Mouse (Mus musculus) midbrain, embryonic 14.5 days (tissue): ENCODE measurements around the gene Gng8. TPM values are rescaled to one million over a fixed set of nuclear protein-coding genes. Genes with fewer than 3 reads are reported as not detected.
A peak's percentile ranks its signal among the peaks of the same experiment; 100 is the strongest.

ENCODE experiments used
- ATAC-seq: fragments of 200-750 bp; cut with Nextera tagmentation; 2 replicates; pipeline ENCODE4 v1.8.0; 2017; ENCODE audit warnings: moderate number of reproducible peaks, moderate library complexity; ENCODE audit not compliant: low FRiP score, low TSS enrichment
- DNase-seq: peaks from one replicate; pipeline ENCODE4 v3.0.0-alpha.2; 2015
- H3K27ac ChIP-seq: fragments of 300-500 bp; sonication (generic); replicated peaks from 2 replicates; pipeline ENCODE4 v1.5.1; 2014; ENCODE audit warnings: mild to moderate bottlenecking, low read depth, low read length, moderate library complexity
- H3K27me3 ChIP-seq: fragments of 300-500 bp; sonication (generic); 2 replicates; pipeline ENCODE4 v1.6.1; 2014; ENCODE audit warnings: low read length, control low read depth, mixed read lengths; ENCODE audit not compliant: control insufficient read depth, insufficient read depth
- H3K36me3 ChIP-seq: fragments of 300-500 bp; sonication (generic); 2 replicates; pipeline ENCODE4 v1.6.1; 2014; ENCODE audit warnings: low read length, control low read depth; ENCODE audit not compliant: control insufficient read depth, insufficient read depth
- H3K4me1 ChIP-seq: fragments of 300-500 bp; sonication (generic); 2 replicates; pipeline ENCODE4 v1.6.1; 2014; ENCODE audit warnings: mild to moderate bottlenecking, antibody characterized with exemption, low read length, control low read depth; ENCODE audit not compliant: control insufficient read depth, insufficient read depth
- H3K4me2 ChIP-seq: fragments of 300-500 bp; sonication (generic); 2 replicates; pipeline ENCODE4 v1.6.1; 2014; ENCODE audit warnings: mild to moderate bottlenecking, low read length, moderate library complexity
- H3K4me3 ChIP-seq: fragments of 300-500 bp; sonication (generic); replicated peaks from 2 replicates; pipeline ENCODE4 v1.5.1; 2014; ENCODE audit warnings: low read depth, low read length
- H3K9ac ChIP-seq: fragments of 300-500 bp; sonication (generic); replicated peaks from 2 replicates; pipeline ENCODE4 v1.6.1; 2014; ENCODE audit warnings: mild to moderate bottlenecking, low read length, moderate library complexity
- H3K9me3 ChIP-seq: fragments of 300-500 bp; sonication (generic); 2 replicates; pipeline ENCODE4 v1.6.1; 2016; ENCODE audit warnings: low read length, control low read depth, mixed read lengths; ENCODE audit not compliant: control insufficient read depth
- WGBS: fragments of 180-500 bp; shearing (Covaris S2); extraction: QIAGEN DNeasy Blood & Tissue Kit; methylation state at CpG from one replicate; pipeline ENCODE4 v1.1.7; 2014; 5-methylcytosine and 5-hydroxymethylcytosine counted together
- polyA plus RNA-seq: library from polyadenylated mRNA; unstranded; fragments of >200 nt; fragmentation: Nextera tagmentation; extraction: Ambion mirVana; gene quantifications from 2 replicates; pipeline ENCODE4 v1.2.1, GENCODE M21; 2014

Gng8 gene
- polyA plus RNA-seq = 11.7 and 17.2 TPM in 2 replicates

GRCm38 (mm10) chr7:16891641-16892351 is at the start of gene Gng8:
Gng8 (plus strand) TSS chr7:16891786.
- peaks cover 8% of the 10 kb centered on the region for H3K36me3 ChIP-seq
- DNase-seq (peak; percentile 95), ATAC-seq (peak; percentile 57)
- peak within 1 kb of the TSS; percentile 18; the same call in 1 of the 2 replicates for H3K4me3 ChIP-seq
- peaks cover 12% of the 10 kb centered on the region for H3K27me3 ChIP-seq
- peak within 1 kb of the TSS; percentile 55 for H3K4me2 ChIP-seq
- no peak within 1 kb of the TSS; the same call in 1 of the 2 replicates for H3K27ac ChIP-seq
- under 1% methylated on average over 30 of the region's 30 CpGs for WGBS
- peaks cover 11% of the 10 kb centered on the region; the same call in 1 of the 2 replicates for H3K4me1 ChIP-seq
- H3K9ac ChIP-seq = no peak within 1 kb of the TSS; the same call in 1 of the 2 replicates
- no peaks in the 10 kb centered on the region for H3K9me3 ChIP-seq

- peak within 1 kb of the TSS; percentile 96 for H3K4me2 ChIP-seq
- H3K9me3 ChIP-seq = no peaks in the 10 kb centered on the region
- 1% methylated on average over 32 of the region's 32 CpGs for WGBS
- H3K4me3 ChIP-seq = peak within 1 kb of the TSS; percentile 53
- peaks cover 42% of the 10 kb centered on the region for H3K36me3 ChIP-seq
- H3K27me3 ChIP-seq = no peaks in the 10 kb centered on the region
- H3K4me1 ChIP-seq = peaks cover 12% of the 10 kb centered on the region
- DNase-seq (peak; percentile 93), ATAC-seq (peak; percentile 88)
- H3K27ac ChIP-seq = peak within 1 kb of the TSS; percentile 64
- peak within 1 kb of the TSS; percentile 40 for H3K9ac ChIP-seq
Observed at GRCm38 (mm10) chr7:16842645-16843063, 48.9 kb upstream of the Gng8 start, which contains the start of gene Prkd2. Prkd2 (plus strand) TSS chr7:16842902.

DNA sequence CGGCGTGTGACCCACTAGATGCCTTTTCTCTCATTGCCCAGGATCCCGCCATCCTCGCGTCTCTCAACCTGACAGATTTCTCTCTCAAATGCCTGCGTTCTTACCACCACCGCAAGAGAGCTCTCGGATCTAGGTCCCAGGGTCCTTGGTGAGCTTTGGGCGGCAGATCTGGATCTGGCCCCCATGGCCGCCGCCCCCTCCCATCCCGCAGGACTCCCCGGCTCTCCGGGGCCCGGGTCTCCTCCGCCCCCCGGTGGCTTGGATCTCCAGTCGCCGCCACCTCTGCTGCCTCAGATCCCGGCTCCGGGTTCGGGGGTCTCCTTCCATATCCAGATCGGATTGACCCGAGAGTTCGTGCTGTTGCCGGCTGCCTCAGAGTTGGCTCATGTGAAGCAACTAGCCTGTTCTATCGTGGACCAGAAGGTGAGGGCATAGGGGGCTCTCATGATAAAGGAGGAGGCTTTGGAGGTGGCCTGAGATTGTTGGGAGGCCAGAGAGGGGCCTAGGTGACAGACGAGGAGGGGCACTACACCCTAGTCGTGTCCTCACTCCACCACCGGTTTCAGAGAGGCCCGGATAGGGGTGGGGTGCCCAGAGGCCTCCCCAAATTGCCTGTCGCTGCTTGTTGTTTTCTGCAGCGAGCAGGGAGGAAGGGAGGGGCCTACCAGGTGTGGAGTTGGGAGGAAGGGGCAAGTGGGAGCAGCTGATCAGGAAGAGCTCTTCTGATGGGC is 48.0 kb upstream of the Gng8 start:
- H3K27me3 ChIP-seq = no peaks in the 10 kb centered on the region
- peaks cover 33% of the 10 kb centered on the region for H3K36me3 ChIP-seq
- H3K27ac ChIP-seq = 0 out of 2 replicates have a peak overlapping the region, but pooled peaks have one; percentile 61
- H3K9me3 ChIP-seq = no peaks in the 10 kb centered on the region
- WGBS = 2% methylated on average over 33 of the region's 33 CpGs
- no peak for ATAC-seq
- H3K4me1 ChIP-seq = peaks cover 12% of the 10 kb centered on the region
- H3K4me3 ChIP-seq = peak overlapping the region; percentile 53
- peak overlapping the region; percentile 96 for H3K4me2 ChIP-seq
- H3K9ac ChIP-seq = peak overlapping the region; percentile 40
- peak; percentile 55 for DNase-seq

DNA sequence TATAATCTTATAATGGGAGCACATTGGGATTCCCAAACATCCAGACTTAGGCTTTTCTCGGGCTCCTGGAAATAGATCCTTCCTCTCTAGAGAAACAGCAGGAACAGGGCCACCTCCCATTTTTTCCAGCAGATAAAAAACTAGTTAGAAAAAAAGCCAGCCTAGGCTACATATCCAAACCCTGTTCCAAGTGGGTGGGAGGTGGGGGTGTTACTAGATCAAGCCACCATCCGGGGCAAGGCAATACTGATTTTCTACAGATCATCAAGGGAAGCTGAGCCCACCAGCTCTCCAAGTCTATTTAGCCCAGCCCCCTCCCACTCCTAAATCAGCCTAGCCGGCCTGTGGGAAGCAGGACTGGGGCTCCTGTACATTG is 46.9 kb upstream of the Gng8 start:
- ATAC-seq (no peak), DNase-seq (no peak)
- H3K4me1 ChIP-seq = peaks cover 12% of the 10 kb centered on the region
- 60% methylated on average over 3 of the region's 3 CpGs for WGBS
- no peak overlapping the region for H3K9ac ChIP-seq
- peak overlapping the region; percentile 96; the same call in 1 of the 2 replicates for H3K4me2 ChIP-seq
- no peak overlapping the region for H3K27ac ChIP-seq
- 0 out of 2 replicates have a peak overlapping the region, but pooled peaks have one; percentile 53 for H3K4me3 ChIP-seq
- no peaks in the 10 kb centered on the region for H3K27me3 ChIP-seq
- no peaks in the 10 kb centered on the region for H3K9me3 ChIP-seq
- H3K36me3 ChIP-seq = peaks cover 29% of the 10 kb centered on the region

- H3K36me3 ChIP-seq = peaks cover 29% of the 10 kb centered on the region
- H3K4me1 ChIP-seq = peaks cover 12% of the 10 kb centered on the region
- no peak for ATAC-seq
- no peak for DNase-seq
- H3K9me3 ChIP-seq = no peaks in the 10 kb centered on the region
- no peaks in the 10 kb centered on the region for H3K27me3 ChIP-seq
- 38% methylated on average over 14 of the region's 14 CpGs for WGBS
- no peak overlapping the region for H3K9ac ChIP-seq
- no peak overlapping the region for H3K27ac ChIP-seq
- H3K4me2 ChIP-seq = peak overlapping the region; percentile 21; the same call in 1 of the 2 replicates
- H3K4me3 ChIP-seq = no peak overlapping the region
Observed at GRCm38 (mm10) chr7:16845072-16845819, 46.3 kb upstream of the Gng8 start.

DNA sequence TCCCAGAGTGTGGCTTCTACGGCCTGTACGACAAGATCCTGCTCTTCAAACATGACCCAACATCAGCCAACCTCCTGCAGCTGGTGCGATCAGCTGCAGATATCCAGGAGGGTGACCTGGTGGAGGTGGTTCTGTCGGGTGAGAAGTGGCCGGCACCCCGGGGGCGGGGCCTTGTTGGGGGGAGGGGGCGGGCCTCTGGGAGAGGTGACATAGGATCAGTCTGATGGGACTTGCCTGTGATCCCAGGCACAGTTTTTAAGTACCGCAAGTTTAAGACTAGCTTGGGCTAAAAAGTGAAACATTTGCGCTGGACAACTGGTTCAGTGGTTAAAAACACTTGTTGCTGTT is 45.8 kb upstream of the Gng8 start:
- Histone ChIP-seq H3K9ac (no peak overlapping the region), H3K27me3 (no peaks in the 10 kb centered on the region), H3K36me3 (peaks cover 29% of the 10 kb centered on the region), H3K4me2 (0 out of 2 replicates have a peak overlapping the region, but pooled peaks have one; percentile 5), H3K9me3 (no peaks in the 10 kb centered on the region), H3K27ac (no peak overlapping the region), H3K4me1 (peaks cover 12% of the 10 kb centered on the region), H3K4me3 (no peak overlapping the region)
- DNase-seq (no peak), ATAC-seq (no peak)
- 33% methylated on average over 10 of the region's 10 CpGs for WGBS

DNA sequence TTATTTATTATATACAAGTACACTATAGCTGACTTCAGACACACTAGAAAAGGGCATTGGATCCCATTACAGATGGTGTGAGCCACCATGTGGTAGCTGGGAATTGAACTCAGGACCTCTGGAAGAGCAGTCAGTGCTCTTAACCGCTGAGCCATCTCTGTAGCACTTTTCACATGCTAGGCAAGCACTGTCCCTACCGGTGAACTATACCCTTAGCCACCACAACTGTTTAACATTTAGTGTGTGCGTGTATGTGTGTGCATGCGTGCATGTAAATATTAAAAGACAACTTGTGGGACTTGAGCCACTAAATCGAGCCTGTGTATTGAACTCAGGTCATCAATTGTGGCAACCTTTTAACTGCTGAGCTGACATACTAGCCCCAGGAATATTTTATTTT is 44.8 kb upstream of the Gng8 start:
- Histone ChIP-seq H3K4me2 (no peak overlapping the region), H3K9ac (no peak overlapping the region), H3K36me3 (peaks cover 23% of the 10 kb centered on the region), H3K4me1 (peaks cover 12% of the 10 kb centered on the region), H3K9me3 (no peaks in the 10 kb centered on the region), H3K4me3 (no peak overlapping the region), H3K27ac (no peak overlapping the region), H3K27me3 (no peaks in the 10 kb centered on the region)
- WGBS = 94% methylated on average over 5 of the region's 5 CpGs
- DNase-seq (no peak), ATAC-seq (no peak)

GRCm38 (mm10) chr7:16847507-16847906 is 44.1 kb upstream of the Gng8 start:
- WGBS = 86% methylated on average over 19 of the region's 19 CpGs
- H3K9me3 ChIP-seq = no peaks in the 10 kb centered on the region
- no peak overlapping the region for H3K9ac ChIP-seq
- DNase-seq = no peak
- H3K27ac ChIP-seq = no peak overlapping the region
- H3K4me3 ChIP-seq = no peak overlapping the region
- no peak for ATAC-seq
- H3K36me3 ChIP-seq = peaks cover 24% of the 10 kb centered on the region
- peaks cover 12% of the 10 kb centered on the region for H3K4me1 ChIP-seq
- no peak overlapping the region for H3K4me2 ChIP-seq
- H3K27me3 ChIP-seq = no peaks in the 10 kb centered on the region
